In the genomic region with DNA sequence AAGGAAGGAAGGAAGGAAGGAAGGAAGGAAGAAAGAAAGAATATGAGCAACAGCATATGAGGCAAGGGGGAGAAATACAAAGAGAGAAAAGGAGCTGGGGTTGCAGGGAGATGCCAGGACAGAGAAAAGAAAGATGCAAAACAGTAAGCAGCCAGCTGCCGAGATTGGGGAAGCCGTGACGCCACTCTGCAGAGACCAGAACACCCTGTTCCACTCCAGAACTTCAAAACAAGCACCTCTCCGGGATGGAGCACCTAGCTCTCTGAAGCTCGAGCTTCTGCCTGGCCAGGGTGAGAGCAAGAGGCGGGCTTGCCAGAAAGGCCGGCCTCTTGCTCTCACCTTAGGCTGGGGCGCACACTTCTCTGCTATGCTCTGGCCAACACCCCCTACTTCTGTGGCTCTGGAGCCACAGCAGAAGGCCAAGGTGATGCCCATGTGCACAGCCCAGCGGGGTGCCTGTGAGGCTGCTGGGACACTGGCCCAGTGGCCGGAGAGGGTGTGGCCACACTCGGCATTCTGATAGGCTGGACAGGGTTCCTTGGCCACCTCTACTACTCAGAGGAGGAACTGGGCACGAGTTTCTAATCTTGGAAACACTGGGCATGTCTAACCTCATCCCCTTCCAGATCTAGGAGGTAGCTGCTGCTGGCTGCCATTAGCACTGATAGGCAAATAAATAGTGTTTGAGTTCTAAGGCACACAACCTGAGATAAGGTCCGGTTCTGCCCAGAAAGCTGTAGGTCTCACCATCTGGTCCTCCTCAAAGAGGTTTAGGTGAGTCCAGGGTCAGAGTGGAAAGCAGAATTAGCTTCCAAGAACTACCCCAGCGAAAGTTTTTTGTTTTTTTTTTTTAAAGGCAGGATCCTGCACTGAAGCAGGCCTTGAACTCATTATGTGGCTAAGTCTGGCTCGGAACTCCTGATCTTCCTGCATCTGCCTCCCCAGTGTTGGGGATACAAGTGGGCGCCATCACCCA, we compare ENCODE assay signal across 13 mouse cellular contexts. TPM values are rescaled to one million over a fixed set of nuclear protein-coding genes. Genes with fewer than 3 reads are reported as not detected.
DNase-seq lines count a peak whose midpoint lies in the region; TF ChIP-seq lines count a peak whose summit lies in the region.
"Had no signal": no experiment of that assay in that cellular context is flagged by ENCODE, and none has a peak within 500 bp of the region (broad histone marks: within the 10 kb centered on the region; RNA-seq: fewer than 3 reads in every experiment).

No protein-coding gene starts in this region.

- WGBS in embryonic facial prominence, embryonic 10.5 days = 84% methylated on average over 16 of the region's 16 CpGs

- 0 out of 2 replicates have a peak, but pooled peaks cover 6% of the 10 kb centered on the region for H3K27me3 ChIP-seq in embryonic facial prominence, embryonic 10.5 days (replicated peaks; ENCODE audit: low read depth, poor library complexity, severe bottlenecking)

- H3K4me3 ChIP-seq in layer of hippocampus, adult 2 months = no peak overlapping the region
- no peak overlapping the region for H3K4me3 ChIP-seq in embryonic facial prominence, embryonic 10.5 days

- no peak for DNase-seq in layer of hippocampus, adult 2 months (ENCODE audit: low spot score in 2 of 2)
- DNase-seq in layer of hippocampus, adult 9-11 months = no peak
- peak; percentile 58 for DNase-seq in adrenal gland, postnatal 10 days
- DNase-seq in cerebellum, adult 8-10 months = peak; percentile 90
- DNase-seq in heart, adult 9 months (ENCODE audit: low spot score in 2 of 2) = peak; percentile 74 to 75
- no peak for DNase-seq in embryonic facial prominence, embryonic 10.5 days (ENCODE audit: low spot score)
- DNase-seq in thymus, adult 18-20 months = no peak
- DNase-seq in left cerebral cortex, adult 11 months (ENCODE audit: low spot score) = no peak
- DNase-seq: lung, postnatal 14 days; right cerebral cortex, postnatal 4 days had no signal

- no peak for TF ChIP-seq CTCF in layer of hippocampus, adult 2 months (conservative IDR thresholded peaks at IDR 0.05)

- H3K9me3 ChIP-seq in embryonic facial prominence, embryonic 10.5 days = no peaks in the 10 kb centered on the region

- H3K36me3 ChIP-seq in embryonic facial prominence, embryonic 10.5 days (replicated peaks) = no peaks in the 10 kb centered on the region

- H3K4me1 ChIP-seq in embryonic facial prominence, embryonic 10.5 days = peaks cover 9% of the 10 kb centered on the region

- peak overlapping the region; percentile 74 for H3K27ac ChIP-seq in layer of hippocampus, adult 2 months
- no peak overlapping the region for H3K27ac ChIP-seq in embryonic facial prominence, embryonic 10.5 days (replicated peaks)

RNA-seq across cellular contexts. Expression of gene Slc7a8, which starts 33.5 kb away (rescaled TPM):
- total RNA-seq in layer of hippocampus, adult 2 months (2021) = 10 to 100 TPM; 49.4 to 54.1 TPM
- 10 to 100 TPM; 29.4 to 30.6 TPM for total RNA-seq in adrenal gland, postnatal 10 days (2021)
- polyA plus RNA-seq in embryonic facial prominence, embryonic 10.5 days (2016; fragmentation: Nextera tagmentation; extraction: Ambion mirVana) = 1.3 and 1.6 TPM in 2 replicates

RNA-seq across cellular contexts. Expression of gene Cebpe, which starts 36.3 kb away (rescaled TPM):
- not detected for total RNA-seq in layer of hippocampus, adult 2 months (2021)
- under 1 TPM; 0.57 to 0.70 TPM for total RNA-seq in adrenal gland, postnatal 10 days (2021)
- polyA plus RNA-seq in embryonic facial prominence, embryonic 10.5 days (2016; fragmentation: Nextera tagmentation; extraction: Ambion mirVana) = not detected in 2 replicates
- total RNA-seq: left cerebral cortex, postnatal 10 days had no signal
- polyA plus RNA-seq: forebrain, embryonic 14.5 days; hindbrain, embryonic 16.5 days had no signal

RNA-seq across cellular contexts. Expression of gene Gm29776, which starts 49.6 kb away (rescaled TPM):
- not detected for total RNA-seq in layer of hippocampus, adult 2 months (2021)
- not detected for total RNA-seq in adrenal gland, postnatal 10 days (2021)
- 0.10 and 0.12 TPM in 2 replicates for polyA plus RNA-seq in embryonic facial prominence, embryonic 10.5 days (2016; fragmentation: Nextera tagmentation; extraction: Ambion mirVana)

Comparison
In these comparisons a context has a peak if more than half of its experiments do, and no peak if none do; other contexts are left out.
1. DNase-seq: peak in adrenal gland, postnatal 10 days (single experiment), cerebellum, adult 8-10 months (single experiment) and heart, adult 9 months (2 of 2); none in layer of hippocampus, adult 2 months (0 of 2), layer of hippocampus, adult 9-11 months (single experiment), embryonic facial prominence, embryonic 10.5 days (single experiment), thymus, adult 18-20 months (0 of 2) and left cerebral cortex, adult 11 months (single experiment).